Mouse (Mus musculus) inflammation-experienced regulatory T-cells (primary cell): ENCODE data around the gene Eea1. TPM values are rescaled to one million over a fixed set of nuclear protein-coding genes. Genes with fewer than 3 reads are reported as not detected.

ENCODE experiments used
- polyA plus RNA-seq, 2 experiments: library from polyadenylated mRNA; unstranded; fragments of 100-300 nt; shearing (Covaris generic); gene quantifications; one replicate each; pipeline ENCODE4 v1.2.1; 2017

Gene Eea1
- polyA plus RNA-seq: 10 to 100 TPM; 41.1 to 75.5 TPM

DNA sequence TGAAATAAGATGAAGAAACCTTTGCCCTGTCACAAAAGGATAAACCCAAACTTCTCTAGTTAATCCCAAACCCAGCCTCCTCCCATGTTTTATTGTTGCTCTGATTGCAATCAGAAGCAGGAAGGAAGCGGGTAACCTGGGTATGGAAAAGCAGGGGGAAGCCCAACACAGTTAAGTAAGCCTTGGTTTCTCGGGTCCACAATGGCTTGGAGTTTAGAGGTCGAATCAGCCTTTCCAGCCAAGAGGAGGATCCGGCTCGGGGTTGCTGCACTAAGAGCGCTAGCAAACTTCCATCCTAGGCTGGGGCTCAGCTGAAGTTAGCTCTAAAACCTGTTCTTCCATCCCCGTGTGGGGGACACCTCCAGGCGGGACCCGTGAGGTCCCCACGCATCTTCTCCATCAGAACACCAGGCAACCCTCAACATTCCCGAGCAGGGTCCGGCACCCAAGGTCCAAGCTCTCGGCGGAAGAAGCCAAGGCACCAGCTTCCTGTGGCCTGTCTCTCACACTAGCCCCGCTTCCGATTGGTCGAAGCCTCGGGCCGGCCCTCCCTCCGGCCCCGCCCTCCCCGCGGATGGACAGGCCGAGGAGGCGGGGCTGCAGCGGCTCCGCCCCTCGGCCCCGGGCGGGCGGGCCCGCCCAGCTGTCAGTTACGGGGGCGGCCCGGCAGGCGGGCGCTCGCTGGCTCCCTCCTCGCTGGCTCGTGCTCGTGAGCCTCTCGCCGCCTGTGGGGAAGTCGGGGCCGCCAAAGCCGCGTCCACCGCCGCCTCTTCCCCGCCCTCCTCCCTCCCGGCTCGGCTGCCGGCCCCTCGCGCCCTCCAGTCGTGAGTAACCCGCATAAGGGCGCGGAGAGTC, at the start of gene Eea1:
Gene Eea1, plus strand, starts transcription at position 605 of the 855 bp plus-strand sequence.

Other genes with a start within 250 kb of the Eea1 start
- not detected for gene Gm33543, start 97.7 kb upstream of the Eea1 start, polyA plus RNA-seq
- gene Gm5426, start 196.0 kb downstream of the Eea1 start, polyA plus RNA-seq: 1 to 10 TPM in 1 of 2 experiments, not detected in 1; 1.2 TPM